Mouse (Mus musculus): ENCODE results near the gene Klhl26. TPM values are rescaled to one million over a fixed set of nuclear protein-coding genes. Genes with fewer than 3 reads are reported as not detected.

The Klhl26 gene
- total RNA-seq, 2 experiments from 2014 or later: 8.1 to 10.0 TPM

DNA sequence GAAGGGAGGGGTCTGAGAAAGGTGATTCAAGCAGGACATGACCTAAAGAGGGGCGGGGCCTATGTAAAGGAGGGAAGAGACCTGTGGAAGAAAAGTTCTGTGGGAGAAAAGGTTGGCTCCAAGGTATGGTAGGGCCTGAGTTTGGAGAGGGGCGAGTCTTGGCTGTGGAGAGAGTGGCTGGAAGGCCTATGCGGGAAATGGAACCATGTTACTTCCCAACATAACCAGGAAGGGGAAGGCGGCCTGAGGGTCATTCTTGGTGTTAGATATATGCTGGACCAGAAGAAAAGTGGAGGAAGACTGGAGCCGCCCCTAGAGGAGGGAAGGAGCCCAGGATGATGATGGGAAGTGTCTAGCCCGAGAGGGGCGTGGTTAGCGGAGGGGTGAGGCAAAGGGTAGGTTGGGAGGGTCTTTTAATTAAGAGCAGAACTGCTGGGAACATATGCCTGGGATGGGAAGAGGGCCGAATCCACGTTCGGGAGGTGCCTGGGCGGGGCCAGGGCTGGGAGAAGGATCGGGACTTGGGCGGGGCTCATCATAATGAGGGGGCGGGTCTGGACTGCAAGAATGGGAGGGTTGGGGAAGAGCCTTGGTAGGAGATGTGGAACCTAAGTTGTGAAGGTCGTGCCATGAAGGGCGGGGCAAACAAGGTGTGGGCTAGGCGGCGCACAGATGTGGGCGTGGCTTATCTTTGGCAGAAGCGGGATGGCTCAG, 658 bp upstream of the Klhl26 start:
- no peak for DNase-seq (ENCODE audit: low spot score in 2 of 2)

GRCm38 (mm10) chr8:70471856-70472255, 4.9 kb downstream of the Klhl26 start:
- no peak for DNase-seq (ENCODE audit: low spot score in 2 of 2)

GRCm38 (mm10) chr8:70469938-70470337, 6.8 kb downstream of the Klhl26 start:
- no peak for DNase-seq (ENCODE audit: low spot score in 2 of 2)

- no peak for DNase-seq (ENCODE audit: low spot score in 2 of 2)
Observed at GRCm38 (mm10) chr8:70469295-70469916, 7.4 kb downstream of the Klhl26 start.

DNA sequence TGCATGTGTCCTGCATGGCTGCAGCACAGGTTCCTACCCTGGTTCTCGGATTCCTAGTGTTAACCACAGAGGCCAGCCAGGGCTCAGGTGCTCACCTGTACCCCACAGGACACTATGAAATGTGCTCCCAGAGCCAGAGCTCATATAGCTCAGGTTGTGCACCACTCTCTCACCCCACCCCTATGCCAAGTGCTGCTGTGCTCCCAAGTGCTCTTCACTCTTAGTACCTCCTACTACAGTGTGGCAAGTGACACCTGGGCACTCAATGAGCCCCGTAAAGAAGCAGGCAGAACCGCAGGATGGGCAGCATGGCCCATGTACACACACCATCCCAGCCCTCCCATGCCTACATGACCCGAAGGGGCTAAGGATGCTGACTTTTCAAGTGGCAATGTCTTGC, 8.0 kb downstream of the Klhl26 start:
- no peak for DNase-seq (ENCODE audit: low spot score in 2 of 2)

GRCm38 (mm10) chr8:70467907-70468306, 8.9 kb downstream of the Klhl26 start:
- no peak for DNase-seq (ENCODE audit: low spot score in 2 of 2)

DNA sequence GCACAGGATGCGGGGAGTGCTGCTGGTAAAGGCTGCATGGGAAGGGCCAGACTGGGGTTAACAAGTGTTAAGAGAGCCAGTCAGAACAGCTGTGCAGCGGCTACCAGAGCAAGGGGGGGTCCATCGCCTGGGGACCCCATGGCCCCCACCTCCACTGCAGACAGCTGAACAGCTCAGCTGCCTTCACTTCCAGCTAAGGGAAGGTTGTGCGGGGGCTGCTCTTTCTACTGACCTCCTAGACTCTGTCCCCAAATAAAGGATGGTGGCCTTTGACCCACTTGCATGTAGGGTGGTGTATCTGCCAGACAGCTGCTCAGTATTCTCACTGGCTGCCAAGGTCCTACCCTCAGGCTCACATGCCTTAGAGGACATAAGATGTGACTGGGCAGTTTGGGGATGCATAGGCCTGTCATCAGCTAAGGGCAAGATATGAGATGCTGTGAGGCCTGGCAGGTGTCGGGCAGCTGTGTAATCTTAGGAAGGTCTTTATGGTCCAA, 9.5 kb downstream of the Klhl26 start:
- DNase-seq (ENCODE audit: low spot score in 2 of 2): peak in 1 of 2 experiments; percentile 59

DNA sequence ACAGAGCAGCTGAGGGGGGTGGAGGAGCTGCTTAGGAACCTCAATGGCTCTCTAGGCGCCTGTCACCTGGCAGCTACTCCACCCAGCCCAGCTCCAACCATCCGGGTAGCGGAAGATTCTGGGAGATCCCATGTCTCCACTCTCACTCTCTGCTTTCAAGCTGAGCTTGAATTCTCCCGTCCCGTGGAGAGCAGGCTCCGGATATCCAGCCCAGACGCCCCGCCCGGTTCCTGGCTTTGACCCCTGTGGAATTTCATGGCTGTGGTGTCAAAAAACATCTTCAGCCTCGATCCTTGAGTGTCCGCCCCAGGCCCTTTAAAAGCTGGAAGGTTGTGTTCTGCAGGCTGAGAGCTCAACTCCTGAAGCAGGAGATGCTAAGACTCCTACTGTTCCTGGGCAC, 10.0 kb downstream of the Klhl26 start:
- DNase-seq (ENCODE audit: low spot score in 2 of 2): peak; percentile 58 to 74

DNA sequence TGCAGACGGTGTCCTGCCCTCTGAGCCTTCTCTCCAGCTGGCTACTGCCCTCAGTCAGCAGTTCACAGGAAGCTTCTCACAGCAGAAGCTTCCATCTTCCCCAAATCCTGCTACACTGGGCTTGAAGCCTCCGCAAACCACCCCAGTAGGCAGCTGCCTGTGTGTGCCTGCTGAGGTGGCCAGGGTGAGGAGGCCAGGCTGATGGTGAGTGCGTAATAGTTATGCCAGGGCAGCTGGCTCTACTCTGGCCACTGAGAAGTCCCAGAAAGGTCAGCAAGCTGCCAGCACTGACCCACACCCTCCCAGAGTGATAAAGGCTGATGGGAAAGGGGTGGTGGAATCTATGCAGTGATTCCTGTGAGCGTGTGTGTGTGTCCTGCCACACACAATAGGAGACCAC, 10.5 kb downstream of the Klhl26 start:
- no peak for DNase-seq (ENCODE audit: low spot score in 2 of 2)

- no peak for DNase-seq (ENCODE audit: low spot score in 2 of 2)
Observed at GRCm38 (mm10) chr8:70465701-70466100, 11.1 kb downstream of the Klhl26 start.

GRCm38 (mm10) chr8:70464162-70464561, 12.6 kb downstream of the Klhl26 start:
- DNase-seq (ENCODE audit: low spot score in 2 of 2): no peak

GRCm38 (mm10) chr8:70463306-70463705, 13.5 kb downstream of the Klhl26 start:
- no peak for DNase-seq (ENCODE audit: low spot score in 2 of 2)

GRCm38 (mm10) chr8:70462516-70462813, 14.3 kb downstream of the Klhl26 start:
- DNase-seq (ENCODE audit: low spot score in 2 of 2): no peak

GRCm38 (mm10) chr8:70461765-70462515, 14.8 kb downstream of the Klhl26 start:
- DNase-seq (ENCODE audit: low spot score in 2 of 2): no peak

DNA sequence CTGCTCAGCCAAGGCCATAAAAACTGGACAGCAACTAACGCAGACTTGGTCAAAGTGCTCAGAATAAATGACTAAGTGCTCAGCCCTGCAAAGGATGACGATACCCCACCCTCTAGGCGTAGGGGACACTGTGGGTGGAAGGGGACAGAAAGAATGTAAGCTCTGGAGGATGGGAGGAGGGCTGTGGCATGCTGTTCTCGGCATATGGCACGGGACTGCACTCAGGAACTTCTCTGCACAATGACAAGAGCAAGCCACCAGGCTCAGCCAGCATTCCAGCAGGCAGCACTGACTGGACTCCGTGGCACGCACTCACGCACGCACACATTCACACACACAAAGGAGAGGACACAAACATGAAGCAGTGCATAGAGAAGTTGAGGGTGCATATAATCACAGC, 16.2 kb downstream of the Klhl26 start:
- no peak for DNase-seq (ENCODE audit: low spot score in 2 of 2)

DNA sequence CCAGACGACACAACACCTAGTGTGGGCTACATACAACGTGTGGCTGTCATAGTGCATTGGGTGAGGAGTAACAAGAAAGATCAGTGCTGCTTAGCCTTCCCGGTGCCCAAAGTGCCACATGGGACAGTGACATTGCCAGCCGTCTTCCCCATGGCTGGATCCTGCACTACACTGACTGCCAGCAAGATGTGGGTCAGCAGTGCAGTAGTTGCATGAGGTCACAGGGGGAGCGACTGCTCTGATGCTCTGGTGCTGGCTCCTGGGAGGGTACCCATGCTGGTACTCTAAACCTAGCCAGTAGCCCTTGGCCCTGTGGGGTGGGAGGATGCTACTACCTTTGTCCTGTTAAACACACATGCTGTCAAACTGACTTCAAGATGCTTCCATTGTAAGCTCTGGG, 16.6 kb downstream of the Klhl26 start:
- DNase-seq (ENCODE audit: low spot score in 2 of 2): no peak

- no peak for DNase-seq (ENCODE audit: low spot score in 2 of 2)
Observed at GRCm38 (mm10) chr8:70459636-70460035, 17.1 kb downstream of the Klhl26 start.

- DNase-seq (ENCODE audit: low spot score in 2 of 2): no peak
Observed at GRCm38 (mm10) chr8:70458462-70458861, 18.3 kb downstream of the Klhl26 start.

DNA sequence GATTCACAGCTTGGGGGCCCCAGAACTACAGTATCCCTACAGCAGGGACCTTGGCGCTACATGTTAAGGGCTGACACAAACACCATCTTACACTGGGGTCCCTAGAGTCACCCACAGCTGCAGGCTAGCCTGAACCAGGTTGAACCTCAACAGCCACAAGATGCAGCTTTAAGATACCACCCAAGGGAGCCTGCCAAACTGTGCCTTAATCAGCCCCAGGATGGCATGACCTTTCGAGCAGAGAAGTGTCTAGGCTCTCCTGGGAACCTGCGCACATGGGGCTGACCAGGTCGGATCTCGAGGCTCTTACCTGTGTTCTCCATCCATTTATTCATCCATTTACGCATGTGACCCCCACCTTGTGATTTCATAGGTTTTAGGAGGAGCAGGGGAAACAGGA, 18.9 kb downstream of the Klhl26 start:
- DNase-seq (ENCODE audit: low spot score in 2 of 2): no peak

GRCm38 (mm10) chr8:70456996-70457395, 19.8 kb downstream of the Klhl26 start:
- no peak for DNase-seq (ENCODE audit: low spot score in 2 of 2)

- DNase-seq (ENCODE audit: low spot score in 2 of 2): no peak
Observed at GRCm38 (mm10) chr8:70453852-70454251, 22.9 kb downstream of the Klhl26 start.
